Mouse (Mus musculus) hindbrain, embryonic 10.5 days (tissue): ENCODE data around the gene Hnrnpu. TPM values are rescaled to one million over a fixed set of nuclear protein-coding genes. Genes with fewer than 3 reads are reported as not detected.
"Not testable (repeated sequence)": the region's sequence is repeated elsewhere in the genome, so short reads cannot be mapped to it uniquely, and the experiment has no call there.

Experiments used
- DNase-seq: peaks from one replicate; pipeline ENCODE4 v3.0.0-alpha.2; 2017; ENCODE audit warnings: low spot score
- H3K27ac ChIP-seq: fragments of 300-500 bp; sonication (generic); 2 replicates; pipeline ENCODE4 v1.5.1; 2016; ENCODE audit warnings: mild to moderate bottlenecking, moderate library complexity
- H3K27me3 ChIP-seq: fragments of 300-500 bp; sonication (generic); 2 replicates; pipeline ENCODE4 v1.6.1; 2016; ENCODE audit warnings: mild to moderate bottlenecking; ENCODE audit not compliant: poor library complexity, insufficient read depth, severe bottlenecking
- H3K36me3 ChIP-seq: fragments of 300-500 bp; sonication (generic); 2 replicates; pipeline ENCODE4 v1.6.1; 2016; ENCODE audit warnings: mild to moderate bottlenecking, moderate library complexity
- H3K4me1 ChIP-seq: fragments of 300-500 bp; sonication (generic); replicated peaks from 2 replicates; pipeline ENCODE4 v1.6.1; 2016; ENCODE audit warnings: mild to moderate bottlenecking
- H3K4me3 ChIP-seq: fragments of 300-500 bp; sonication (generic); 2 replicates; pipeline ENCODE4 v1.5.1; 2016; ENCODE audit warnings: mild to moderate bottlenecking, moderate library complexity
- H3K9me3 ChIP-seq: fragments of 300-500 bp; sonication (generic); 2 replicates; pipeline ENCODE4 v1.6.1; 2016; ENCODE audit warnings: mild to moderate bottlenecking, moderate library complexity
- WGBS: fragments of 180-500 bp; shearing (Covaris S2); methylation state at CpG from one replicate; pipeline ENCODE4 v1.1.7; 2016; 5-methylcytosine and 5-hydroxymethylcytosine counted together
- polyA plus RNA-seq: library from polyadenylated mRNA; unstranded; fragments of >200 nt; fragmentation: Nextera tagmentation; extraction: Ambion mirVana; gene quantifications from 2 replicates; pipeline ENCODE4 v1.2.1, GENCODE M21; 2016

The Hnrnpu gene
- polyA plus RNA-seq, 1 experiment from 2014 or later, result 466 TPM

- Histone ChIP-seq H3K27me3 (no peaks in the 10 kb centered on the region), H3K4me3 (peak within 1 kb of the TSS; percentile 63), H3K27ac (peak within 1 kb of the TSS; percentile 100), H3K4me1 (peaks cover 27% of the 10 kb centered on the region), H3K9me3 (no peaks in the 10 kb centered on the region), H3K36me3 (peaks cover 35% of the 10 kb centered on the region)
- WGBS, result under 1% methylated on average over 83 of the region's 83 CpGs
- DNase-seq, result peak; percentile 95
These were observed 19.0 kb downstream of the Hnrnpu start, which contains the start of gene Cox20 for GRCm38 (mm10) chr1:178318389-178319184. Gene Cox20, plus strand, starts transcription at chr1:178319130.

- no peaks in the 10 kb centered on the region for H3K27me3 ChIP-seq
- peaks cover 29% of the 10 kb centered on the region for H3K36me3 ChIP-seq
- H3K9me3 ChIP-seq, result no peaks in the 10 kb centered on the region
- H3K27ac ChIP-seq, result peak overlapping the region; percentile 100
- peak overlapping the region; percentile 63 for H3K4me3 ChIP-seq
- WGBS, result under 1% methylated on average over 17 of the region's 17 CpGs
- peaks cover 27% of the 10 kb centered on the region for H3K4me1 ChIP-seq
- DNase-seq, result no peak
These were observed 19.6 kb downstream of the Hnrnpu start for GRCm38 (mm10) chr1:178318002-178318388.

- Histone ChIP-seq H3K27ac (peak overlapping the region; percentile 100), H3K27me3 (no peaks in the 10 kb centered on the region), H3K9me3 (no peaks in the 10 kb centered on the region), H3K4me1 (peaks cover 27% of the 10 kb centered on the region), H3K36me3 (peaks cover 23% of the 10 kb centered on the region), H3K4me3 (peak overlapping the region; percentile 63)
- WGBS, result 59% methylated on average over 10 of the region's 10 CpGs
- no peak for DNase-seq
These were observed 20.2 kb downstream of the Hnrnpu start for GRCm38 (mm10) chr1:178317275-178318001.

- H3K36me3 ChIP-seq, result no peaks in the 10 kb centered on the region
- H3K9me3 ChIP-seq, result no peaks in the 10 kb centered on the region
- DNase-seq, result no peak
- H3K27me3 ChIP-seq, result no peaks in the 10 kb centered on the region
- peaks cover 11% of the 10 kb centered on the region for H3K4me1 ChIP-seq
- 91% methylated on average over 2 of the region's 2 CpGs for WGBS
- no peak overlapping the region for H3K27ac ChIP-seq
- H3K4me3 ChIP-seq, result no peak overlapping the region
These were observed 23.4 kb downstream of the Hnrnpu start for GRCm38 (mm10) chr1:178314236-178314635.

- H3K4me3 ChIP-seq, result no peak overlapping the region
- WGBS, result 89% methylated on average over 1 of the region's 1 CpGs
- H3K27me3 ChIP-seq, result no peaks in the 10 kb centered on the region
- DNase-seq, result no peak
- no peaks in the 10 kb centered on the region for H3K9me3 ChIP-seq
- no peaks in the 10 kb centered on the region for H3K36me3 ChIP-seq
- no peak overlapping the region for H3K27ac ChIP-seq
- peaks cover 11% of the 10 kb centered on the region for H3K4me1 ChIP-seq
These were observed 24.5 kb downstream of the Hnrnpu start for GRCm38 (mm10) chr1:178313039-178313597.

GRCm38 (mm10) chr1:178310128-178310527 lies 27.5 kb downstream of the Hnrnpu start:
- no peak for DNase-seq
- 80% methylated on average over 1 of the region's 1 CpGs for WGBS

GRCm38 (mm10) chr1:178309487-178309886 lies 28.1 kb downstream of the Hnrnpu start:
- 73% methylated on average over 2 of the region's 2 CpGs for WGBS
- H3K4me1 ChIP-seq, result no peaks in the 10 kb centered on the region
- H3K27ac ChIP-seq, result no peak overlapping the region
- DNase-seq, result no peak
- no peak overlapping the region for H3K4me3 ChIP-seq
- no peaks in the 10 kb centered on the region for H3K36me3 ChIP-seq
- no peaks in the 10 kb centered on the region for H3K27me3 ChIP-seq
- H3K9me3 ChIP-seq, result no peaks in the 10 kb centered on the region

More at GRCm38 (mm10) chr1:178310128-178310527, 27.5 kb downstream of the Hnrnpu start:
- no peaks in the 10 kb centered on the region for H3K9me3 ChIP-seq
- H3K4me3 ChIP-seq, result no peak overlapping the region
- no peaks in the 10 kb centered on the region for H3K27me3 ChIP-seq
- H3K4me1 ChIP-seq, result no peaks in the 10 kb centered on the region
- no peak overlapping the region for H3K27ac ChIP-seq
- no peaks in the 10 kb centered on the region for H3K36me3 ChIP-seq

GRCm38 (mm10) chr1:178303425-178303824 lies 34.2 kb downstream of the Hnrnpu start:
- Histone ChIP-seq H3K27me3 (no peaks in the 10 kb centered on the region), H3K27ac (no peak overlapping the region), H3K36me3 (no peaks in the 10 kb centered on the region), H3K9me3 (0 out of 2 replicates have a peak, but pooled peaks cover 5% of the 10 kb centered on the region), H3K4me3 (no peak overlapping the region), H3K4me1 (no peaks in the 10 kb centered on the region)
- DNase-seq, result peak; percentile 74
- WGBS, result 35% methylated on average over 3 of the region's 3 CpGs

- 88% methylated on average over 2 of the region's 2 CpGs for WGBS
- DNase-seq, H3K36me3 ChIP-seq, H3K4me3 ChIP-seq, H3K9me3 ChIP-seq, H3K4me1 ChIP-seq, H3K27me3 ChIP-seq, H3K27ac ChIP-seq: not testable (repeated sequence)
These were observed 36.3 kb downstream of the Hnrnpu start for GRCm38 (mm10) chr1:178301261-178301660.

GRCm38 (mm10) chr1:178294051-178294450 lies 43.5 kb downstream of the Hnrnpu start:
- Histone ChIP-seq H3K36me3 (no peaks in the 10 kb centered on the region), H3K4me1 (no peaks in the 10 kb centered on the region), H3K4me3 (no peak overlapping the region), H3K9me3 (no peaks in the 10 kb centered on the region), H3K27me3 (no peaks in the 10 kb centered on the region), H3K27ac (no peak overlapping the region)
- no peak for DNase-seq
- WGBS, result 98% methylated on average over 1 of the region's 1 CpGs

- Histone ChIP-seq H3K9me3 (no peaks in the 10 kb centered on the region), H3K36me3 (no peaks in the 10 kb centered on the region), H3K4me1 (no peaks in the 10 kb centered on the region), H3K27ac (no peak overlapping the region), H3K4me3 (no peak overlapping the region), H3K27me3 (no peaks in the 10 kb centered on the region)
- DNase-seq, result no peak
- 85% methylated on average over 3 of the region's 3 CpGs for WGBS
These were observed 45.9 kb downstream of the Hnrnpu start for GRCm38 (mm10) chr1:178291716-178292115.

GRCm38 (mm10) chr1:178287601-178288176 lies 49.9 kb downstream of the Hnrnpu start:
- no peaks in the 10 kb centered on the region for H3K4me1 ChIP-seq
- no peaks in the 10 kb centered on the region for H3K9me3 ChIP-seq
- no peaks in the 10 kb centered on the region for H3K27me3 ChIP-seq
- 65% methylated on average over 8 of the region's 8 CpGs for WGBS
- no peak overlapping the region for H3K27ac ChIP-seq
- no peaks in the 10 kb centered on the region for H3K36me3 ChIP-seq
- DNase-seq, result no peak
- H3K4me3 ChIP-seq, result no peak overlapping the region
